Mouse (Mus musculus) megakaryocyte-erythroid progenitor cell, adult 5-6 weeks (primary cell): Measurements from ENCODE around the gene Ubl7. TPM values are rescaled to one million over a fixed set of nuclear protein-coding genes. Genes with fewer than 3 reads are reported as not detected.

ENCODE experiments used
- ATAC-seq: replicated peaks from 2 replicates; pipeline ENCODE4 v1.8.0; 2016; ENCODE audit warnings: mild to moderate bottlenecking, inconsistent platforms; ENCODE audit not compliant: severe bottlenecking, poor library complexity, low FRiP score, low TSS enrichment
- total RNA-seq, 2 experiments: library from RNA; stranded (forward) in 1 of 2; stranded (reverse) in 1 of 2; fragments of 200-1000, 215-1000 nt in 1 of 2; fragments of >200 nt in 1 of 2; fragmentation: Nextera tagmentation in 1 of 2; gene quantifications; 2 replicates each; pipeline ENCODE4 v1.2.3; 2014 to 2017

Ubl7 gene
- total RNA-seq, 2 experiments from 2014 or later = 20.7 to 85.5 TPM

DNA sequence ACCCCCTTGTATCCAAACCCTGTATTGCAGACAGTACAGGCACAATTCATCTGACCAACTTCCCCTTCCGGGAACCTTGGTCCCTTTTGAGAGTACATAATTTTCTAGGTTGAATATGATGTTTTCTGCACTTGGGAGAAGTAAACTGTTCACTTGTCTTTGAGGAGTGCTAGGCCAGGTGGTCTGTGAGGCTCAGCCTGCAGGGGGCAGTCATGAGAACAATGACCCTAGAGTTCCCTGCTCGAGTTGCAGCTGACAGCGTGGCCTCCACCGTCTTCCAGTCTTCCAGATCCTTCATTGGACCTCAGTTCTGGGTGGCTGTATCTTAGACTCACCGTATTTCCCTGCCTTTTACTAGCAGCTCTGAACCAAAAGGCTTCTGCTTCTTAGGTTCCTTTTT, 33.8 kb downstream of the Ubl7 start:
- peak; percentile 58; the same call in 1 of the 2 replicates for ATAC-seq

DNA sequence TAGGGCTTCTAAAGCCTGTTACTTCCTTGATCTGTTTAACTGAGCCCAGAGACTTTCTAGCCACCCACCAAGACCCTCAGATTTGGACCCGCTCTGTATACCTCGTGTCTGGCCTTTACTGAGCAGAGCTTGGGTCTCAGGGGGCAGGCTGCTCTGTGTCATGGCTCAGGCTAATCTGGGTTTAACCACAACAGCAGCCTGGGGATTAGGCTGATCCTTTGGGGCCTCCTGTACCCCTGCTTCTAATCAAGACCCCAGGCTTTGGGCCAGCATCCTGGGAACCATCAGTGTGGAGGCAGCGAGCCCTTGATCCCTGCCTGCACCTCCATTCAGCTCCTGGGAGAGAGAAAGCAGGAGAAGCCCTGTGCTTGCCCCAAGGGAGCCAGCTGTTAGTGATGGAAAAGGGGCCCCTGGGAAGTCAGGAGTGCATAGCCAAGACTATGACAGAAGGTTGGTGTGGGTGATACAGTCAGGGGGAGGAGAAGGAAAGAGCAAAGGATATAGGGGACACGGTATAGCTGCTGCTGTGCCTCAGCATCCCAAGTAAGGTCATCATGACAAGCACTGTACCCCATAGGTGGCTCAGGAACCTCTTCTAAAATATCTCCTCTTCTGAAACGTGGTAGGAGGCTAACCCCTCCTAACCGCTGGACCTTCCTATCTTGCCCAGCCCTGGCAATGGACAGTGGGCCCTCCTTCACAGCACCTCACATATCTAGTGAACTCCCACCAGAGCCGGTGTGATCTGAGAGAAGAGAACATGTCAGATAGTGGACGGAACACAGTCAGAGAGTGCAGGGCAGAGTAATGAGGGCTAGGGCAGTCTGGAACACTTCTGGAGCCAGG, 35.2 kb downstream of the Ubl7 start:
- ATAC-seq = no peak

DNA sequence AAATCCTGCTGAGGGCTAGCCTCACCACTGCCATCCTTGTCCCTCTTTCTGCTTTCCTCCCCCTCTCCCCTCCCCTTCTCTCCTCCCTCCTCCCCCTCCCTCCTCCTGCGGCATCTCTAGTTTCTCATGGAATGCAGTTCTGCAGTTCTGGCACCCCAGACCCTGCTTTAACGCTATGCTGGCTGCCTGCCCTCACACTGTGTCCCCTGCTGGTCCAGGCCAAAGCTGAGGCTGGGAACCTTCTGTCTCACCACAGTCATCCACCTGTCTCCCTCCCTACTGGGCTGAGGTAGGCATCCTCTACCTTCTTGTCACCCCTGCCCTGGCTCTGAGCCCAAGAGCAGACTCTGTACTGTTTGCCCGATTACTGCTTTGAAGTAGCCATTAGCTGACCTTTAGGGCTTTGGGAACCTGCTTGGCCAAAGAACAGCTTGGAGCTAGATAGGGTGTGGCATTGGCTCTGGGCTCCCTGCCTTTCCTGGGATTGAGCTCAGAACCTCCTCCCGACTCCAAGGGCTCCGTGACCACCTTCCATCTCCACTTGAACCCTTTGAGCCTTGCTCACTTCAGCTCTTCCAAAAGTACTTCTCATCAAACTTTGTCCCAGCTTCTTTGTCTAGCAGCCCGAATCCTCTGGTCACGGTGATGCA, 36.7 kb downstream of the Ubl7 start:
- no peak for ATAC-seq

DNA sequence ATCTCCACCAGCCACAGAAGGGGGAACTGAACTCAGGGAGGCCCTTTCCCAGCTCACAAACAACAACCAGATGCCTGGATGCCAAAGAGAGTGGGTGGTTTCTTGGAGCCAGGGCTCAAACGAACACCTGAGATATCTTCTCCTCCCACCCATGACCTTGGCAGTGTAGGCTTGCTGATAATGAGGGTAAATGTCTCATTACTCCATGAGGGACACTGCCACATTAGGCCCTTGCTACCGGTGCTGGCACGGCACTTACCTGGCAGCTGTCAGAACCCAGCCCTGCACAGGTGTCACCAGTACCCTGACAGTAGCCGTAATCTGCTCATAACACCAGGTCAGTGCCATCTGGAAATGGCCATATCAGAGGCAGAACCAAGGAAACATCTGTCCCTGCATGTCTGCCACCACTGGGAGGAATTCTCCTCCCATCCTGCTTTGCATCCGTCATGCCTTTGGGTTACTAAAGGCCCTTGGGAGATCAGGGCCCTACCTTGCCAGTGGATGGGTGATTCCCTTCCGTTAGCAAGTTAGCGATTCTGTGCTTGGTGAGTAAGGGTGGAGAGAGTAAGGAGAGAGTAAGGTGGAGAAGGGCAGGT, 37.7 kb downstream of the Ubl7 start:
- ATAC-seq = no peak

DNA sequence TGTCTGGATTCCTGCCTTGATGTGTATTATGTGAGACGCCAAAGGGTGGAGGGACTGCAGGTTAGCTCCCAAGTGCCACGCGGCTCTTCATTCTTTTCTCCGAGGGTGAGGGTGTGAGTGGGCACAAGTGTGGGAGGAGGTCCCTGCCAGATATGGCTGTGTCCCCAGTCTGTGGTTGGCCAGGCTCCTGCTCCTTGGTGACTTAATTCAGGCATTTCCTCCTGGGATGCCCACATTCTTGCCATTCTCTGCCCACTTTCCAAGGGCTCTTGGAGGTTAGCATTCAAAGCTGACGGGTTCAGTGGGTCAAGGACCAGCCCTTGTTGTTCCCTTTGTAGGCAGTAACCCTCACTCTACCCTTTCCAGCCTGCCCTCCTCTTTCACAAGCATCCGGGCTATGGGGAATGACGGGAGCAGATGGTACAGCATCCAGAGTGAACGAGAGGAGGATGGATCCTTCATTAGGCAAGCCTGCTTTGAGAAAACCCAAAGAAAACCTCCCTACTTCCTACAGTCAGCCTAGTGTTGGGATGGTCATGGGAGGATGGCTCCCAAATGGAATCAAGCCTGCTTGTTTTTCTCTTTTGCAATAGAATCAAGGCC, 38.4 kb downstream of the Ubl7 start:
- ATAC-seq = no peak

DNA sequence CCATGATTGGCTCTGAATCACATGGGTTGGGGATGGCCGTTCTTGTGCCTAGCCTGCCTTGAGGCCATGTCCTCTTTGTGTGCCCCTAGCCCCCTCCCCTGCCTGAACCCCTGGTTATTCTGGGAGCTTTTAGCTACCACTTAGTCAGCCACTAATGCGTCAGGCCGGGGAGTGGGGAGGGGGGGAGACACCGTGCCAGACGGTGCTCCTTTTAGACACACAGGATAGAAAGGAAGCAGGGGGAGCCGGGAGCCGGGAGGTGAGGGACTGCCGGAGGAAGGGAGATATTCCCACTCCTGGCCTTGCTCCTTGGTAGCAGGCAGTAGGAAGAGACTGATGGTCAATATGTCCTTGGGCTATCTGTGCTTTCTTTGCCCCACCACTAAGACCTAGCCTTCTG, 39.1 kb downstream of the Ubl7 start:
- no peak for ATAC-seq

DNA sequence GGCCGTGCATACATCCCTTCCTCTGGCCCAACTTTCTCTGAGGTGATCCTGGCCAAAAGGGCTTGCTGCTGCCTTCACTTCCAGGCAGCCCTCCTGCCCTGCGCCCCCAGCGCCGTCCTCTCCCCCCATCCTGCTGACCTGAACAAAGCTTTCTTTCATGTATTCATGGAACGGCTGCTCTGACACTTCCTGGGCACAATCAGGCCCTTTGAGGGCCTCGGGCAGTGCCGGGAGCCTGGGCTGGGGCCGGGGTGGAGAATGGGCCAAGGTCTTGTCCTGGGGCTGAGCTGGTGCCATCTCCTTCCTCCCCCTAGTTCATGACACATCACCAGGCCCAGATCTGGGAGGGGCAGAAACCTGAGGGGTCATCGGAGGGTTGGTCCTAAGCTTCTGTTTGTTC, 39.7 kb downstream of the Ubl7 start:
- ATAC-seq = no peak

DNA sequence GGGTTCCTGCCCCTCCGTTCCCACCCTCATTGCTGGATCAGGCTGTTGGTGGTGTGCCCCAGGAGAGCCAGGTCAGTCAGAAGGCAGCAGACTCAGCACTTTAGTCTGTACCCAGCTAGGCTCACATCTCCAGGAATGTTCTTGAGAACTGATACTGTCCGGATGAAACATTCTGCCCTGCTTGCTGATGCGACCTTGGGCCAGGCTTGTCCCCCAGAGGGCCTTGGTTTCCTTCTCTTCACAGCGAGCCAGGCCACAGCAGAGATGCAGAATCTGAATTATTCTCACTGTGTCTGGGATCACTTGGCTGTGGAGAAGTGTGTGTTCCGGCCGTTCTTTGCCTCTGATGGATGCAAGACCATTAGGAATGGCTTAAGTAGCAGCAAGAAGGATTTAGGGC, 41.2 kb downstream of the Ubl7 start:
- no peak for ATAC-seq

DNA sequence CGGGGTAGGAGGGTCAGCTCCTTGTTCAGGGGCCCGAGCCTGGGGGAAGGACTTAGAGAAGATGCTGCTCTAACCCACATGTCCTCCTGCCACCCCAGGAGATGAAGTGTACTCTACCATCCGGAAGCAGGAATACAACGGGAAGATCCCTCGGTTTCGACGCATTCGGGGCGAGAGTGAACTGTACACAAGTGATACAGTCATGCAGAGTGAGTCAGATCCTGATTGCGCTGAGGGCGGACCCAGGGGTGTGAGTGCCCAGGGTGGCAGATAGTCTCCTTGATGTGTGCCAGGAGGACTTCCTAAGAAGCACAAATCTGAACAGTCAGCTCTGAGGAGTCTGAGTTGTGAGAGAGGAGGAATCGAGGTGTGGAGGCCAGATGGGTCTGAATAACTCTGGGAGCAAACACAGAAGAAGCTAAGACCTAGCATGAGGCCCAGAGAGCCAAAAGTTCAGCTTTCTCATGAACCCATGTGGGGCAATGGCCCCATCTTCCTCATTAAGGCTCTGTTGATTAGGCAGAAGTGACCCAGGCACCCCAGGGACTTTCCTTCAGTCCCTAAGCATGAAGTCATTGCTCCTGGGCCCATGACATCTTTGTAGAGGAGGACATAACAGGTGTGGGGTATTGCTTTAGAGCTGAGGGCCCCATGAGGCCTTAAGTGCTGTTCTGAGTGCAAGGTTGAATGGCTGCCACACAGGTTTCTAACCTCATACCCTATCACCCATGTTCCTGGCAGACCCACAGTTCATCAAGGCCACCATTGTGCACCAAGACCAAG, 44.4 kb downstream of the Ubl7 start:
- ATAC-seq = no peak

DNA sequence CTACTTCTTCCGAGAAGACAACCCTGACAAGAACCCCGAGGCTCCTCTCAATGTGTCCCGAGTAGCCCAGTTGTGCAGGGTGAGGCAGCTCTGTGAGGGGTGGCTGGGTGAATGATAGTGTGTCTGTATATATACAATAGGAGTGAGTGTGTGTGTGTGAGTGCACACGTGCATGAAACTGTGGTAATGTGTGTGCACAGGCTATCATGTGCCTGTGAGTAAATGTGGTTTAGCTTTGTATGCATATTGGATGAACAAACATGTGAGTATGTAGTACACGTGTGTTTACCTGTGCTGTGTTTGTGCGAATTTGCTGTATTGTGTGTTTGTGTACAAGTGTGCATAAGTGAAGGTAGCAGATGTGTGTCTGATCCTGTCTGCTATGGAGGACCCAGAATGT, 45.0 kb downstream of the Ubl7 start:
- no peak for ATAC-seq

DNA sequence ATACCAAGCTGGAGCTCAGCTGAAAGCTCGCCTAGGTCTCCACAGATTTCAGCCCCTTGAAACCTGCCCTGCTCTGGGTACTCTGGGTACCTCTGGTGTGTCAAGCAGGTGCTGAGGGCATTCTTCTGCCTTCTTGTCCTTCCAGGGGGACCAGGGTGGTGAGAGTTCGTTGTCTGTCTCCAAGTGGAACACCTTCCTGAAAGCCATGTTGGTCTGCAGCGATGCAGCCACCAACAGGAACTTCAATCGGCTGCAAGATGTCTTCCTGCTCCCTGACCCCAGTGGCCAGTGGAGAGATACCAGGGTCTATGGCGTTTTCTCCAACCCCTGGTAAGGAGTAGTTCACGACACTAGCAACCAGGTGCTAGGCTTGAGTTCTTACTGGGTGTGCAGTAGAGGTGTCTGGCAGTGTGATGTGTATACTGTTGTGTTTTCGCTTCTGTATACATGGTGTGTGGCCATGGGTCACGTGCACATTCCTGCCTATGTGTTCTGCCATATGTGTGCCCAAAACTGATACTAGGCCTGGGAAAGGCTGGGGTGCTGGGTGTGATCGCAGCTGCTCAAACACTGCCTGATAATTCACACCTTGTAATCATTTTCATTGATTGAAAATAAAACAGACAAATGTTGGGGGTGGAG, 45.5 kb downstream of the Ubl7 start:
- ATAC-seq = no peak

DNA sequence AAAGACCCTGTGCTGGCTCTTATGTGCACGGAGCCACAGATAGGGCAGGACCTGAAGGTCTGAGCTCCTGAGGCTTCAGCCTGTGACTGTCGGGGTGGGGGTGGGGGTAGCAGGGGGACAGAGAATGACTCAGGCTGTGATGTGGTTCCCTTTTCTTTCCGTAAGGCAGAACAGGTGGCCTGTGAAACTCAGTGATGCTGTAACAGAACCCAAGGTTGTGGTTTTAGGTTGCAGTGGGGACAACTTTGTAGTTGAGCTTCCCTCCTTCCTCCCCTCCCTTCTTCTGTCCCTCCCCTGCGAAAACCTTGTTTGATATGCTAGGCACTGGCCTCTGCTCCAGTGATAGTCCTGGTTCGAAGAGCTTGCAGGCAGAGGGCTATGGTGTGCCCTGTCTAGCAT, 46.1 kb downstream of the Ubl7 start:
- ATAC-seq = no peak

DNA sequence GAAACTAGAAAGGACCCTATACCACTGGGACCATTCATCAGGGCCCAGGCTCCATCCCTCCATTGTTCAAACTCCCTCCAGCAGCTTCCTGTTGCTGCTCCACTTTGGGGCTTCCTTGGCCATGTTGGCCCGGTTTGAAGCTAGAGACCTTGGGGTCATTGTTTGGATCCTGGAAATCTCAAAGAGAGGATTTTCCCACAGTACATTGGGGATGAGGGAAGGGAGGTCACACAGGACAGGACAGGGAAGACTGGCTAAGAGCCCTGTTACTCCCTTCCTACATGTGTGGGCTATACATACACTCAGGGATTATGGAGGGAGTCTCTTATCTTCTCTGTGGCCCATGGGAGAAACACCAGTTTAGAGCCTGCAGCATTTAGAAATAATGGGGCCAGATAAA, 47.8 kb downstream of the Ubl7 start:
- ATAC-seq = no peak

DNA sequence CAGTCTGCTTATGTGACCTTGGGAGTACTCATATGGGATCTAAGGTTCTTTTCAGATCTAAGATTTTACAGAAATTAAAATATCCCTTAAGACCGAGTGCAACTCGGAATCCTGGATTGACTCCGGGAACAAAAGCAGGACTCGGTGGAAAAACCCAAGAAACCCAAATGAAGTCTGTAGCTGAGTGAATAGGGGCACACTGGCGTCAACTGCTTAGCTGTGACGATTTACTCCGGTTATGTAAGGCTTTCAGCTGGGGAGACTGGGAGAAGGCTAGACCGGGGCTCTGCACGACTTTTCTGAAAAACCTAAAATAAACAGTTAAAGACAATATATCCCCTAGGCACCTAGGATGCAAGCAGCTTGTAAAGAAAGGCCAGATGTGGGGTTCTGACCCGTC, 48.6 kb downstream of the Ubl7 start:
- no peak for ATAC-seq

DNA sequence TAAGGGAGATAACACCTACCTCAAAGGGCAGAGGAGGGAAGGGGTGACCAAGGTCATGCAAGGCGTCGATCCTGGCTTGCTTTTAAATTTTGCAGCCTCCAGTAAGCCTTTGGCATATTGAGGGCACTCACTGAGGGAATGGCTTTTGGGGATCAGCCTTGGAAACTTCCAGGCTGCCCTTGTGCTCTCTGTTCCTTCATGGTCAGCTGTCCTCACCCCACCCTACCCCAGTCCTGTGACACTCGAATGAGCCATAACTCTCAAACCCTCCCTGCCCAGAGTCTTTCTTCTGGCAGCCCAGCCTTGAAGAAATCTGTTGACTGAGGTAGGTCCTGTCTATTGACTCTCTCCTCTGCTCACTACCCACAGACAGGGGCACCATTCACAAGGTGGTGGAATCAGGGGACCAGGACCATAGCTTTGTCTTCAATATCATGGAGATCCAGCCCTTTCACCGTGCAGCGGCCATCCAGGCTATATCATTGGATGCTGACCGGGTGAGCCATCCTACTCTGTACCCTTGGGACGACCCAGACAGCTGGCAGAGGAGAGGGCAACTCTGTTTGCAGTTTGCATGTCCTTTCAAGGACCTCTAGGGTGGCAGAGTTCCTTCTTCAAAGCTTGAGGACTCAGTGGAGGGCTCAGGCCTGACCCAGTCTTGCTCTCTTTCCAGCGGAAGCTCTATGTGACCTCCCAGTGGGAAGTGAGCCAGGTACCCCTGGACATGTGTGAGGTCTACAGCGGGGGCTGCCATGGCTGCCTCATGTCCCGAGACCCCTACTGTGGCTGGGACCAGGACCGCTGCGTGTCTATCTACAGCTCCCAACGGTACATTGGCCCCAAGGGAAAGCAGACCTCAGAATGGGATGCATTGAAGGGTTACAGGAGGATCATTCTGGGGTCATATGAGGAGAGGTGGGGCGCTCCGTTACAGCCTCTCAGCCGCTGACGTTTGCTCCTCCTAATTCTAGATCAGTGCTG, 49.4 kb downstream of the Ubl7 start:
- no peak for ATAC-seq

DNA sequence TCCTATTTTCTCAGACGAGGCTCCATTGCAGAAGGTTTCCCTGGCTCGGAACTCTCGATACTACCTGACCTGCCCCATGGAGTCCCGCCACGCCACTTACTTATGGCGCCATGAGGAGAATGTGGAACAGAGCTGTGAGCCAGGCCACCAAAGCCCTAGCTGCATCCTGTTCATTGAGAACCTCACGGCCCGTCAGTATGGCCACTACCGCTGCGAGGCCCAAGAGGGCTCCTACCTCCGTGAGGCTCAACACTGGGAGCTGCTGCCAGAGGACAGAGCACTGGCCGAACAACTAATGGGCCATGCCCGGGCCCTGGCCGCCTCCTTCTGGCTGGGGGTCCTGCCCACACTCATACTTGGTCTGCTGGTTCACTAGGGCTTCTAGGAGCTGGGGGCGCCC, 50.4 kb downstream of the Ubl7 start:
- no peak for ATAC-seq

DNA sequence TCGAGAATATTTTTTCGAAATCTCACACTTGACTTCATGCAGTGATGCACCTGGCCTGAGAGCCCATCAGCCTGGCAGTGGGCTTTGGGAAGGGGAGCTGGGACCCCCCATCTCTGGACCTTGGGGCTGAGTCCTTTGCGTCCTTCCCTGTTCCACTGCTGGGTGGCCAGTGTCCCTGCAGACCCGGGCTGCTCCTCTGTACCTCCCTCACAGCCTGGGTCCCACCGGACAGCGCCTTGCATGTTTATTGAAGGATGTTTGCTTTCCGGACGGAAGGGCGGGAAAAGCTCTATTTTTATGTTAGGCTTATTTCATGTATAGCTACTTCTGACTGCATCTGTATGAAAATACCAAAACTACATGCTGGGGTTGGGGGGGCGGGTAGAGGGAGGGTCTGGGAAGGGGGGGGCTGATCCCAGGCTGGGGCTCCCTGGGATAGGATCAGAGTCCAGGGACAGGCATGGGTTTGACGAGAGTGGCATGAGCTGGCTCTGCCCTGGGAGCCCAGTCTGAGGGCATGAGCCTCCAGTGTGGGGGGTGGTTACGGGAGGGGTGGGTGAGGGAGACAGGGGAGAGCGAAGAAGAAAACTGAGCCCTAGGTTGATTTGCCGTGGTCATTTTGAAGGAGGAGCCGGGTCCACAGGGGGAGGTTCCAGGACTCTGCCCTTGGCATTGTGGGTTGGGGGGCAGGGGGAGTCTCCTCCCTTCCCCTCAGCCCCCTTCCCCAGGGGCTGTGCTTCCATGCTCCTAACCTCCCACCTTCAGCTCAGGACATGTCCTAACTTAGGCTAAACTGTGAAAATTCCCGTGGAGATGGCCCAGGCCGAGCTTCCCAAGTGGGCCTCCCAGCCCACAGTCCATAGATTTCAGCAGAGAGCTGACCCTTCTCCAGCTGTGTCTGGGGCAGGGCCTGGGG, 51.3 kb downstream of the Ubl7 start:
- no peak for ATAC-seq
